Mouse (Mus musculus) skeletal muscle tissue, adult 2 months (tissue): ENCODE results near the gene 4930438A08Rik.
A peak's percentile ranks its signal among the peaks of the same experiment; 100 is the strongest.
"Not testable (repeated sequence)": the region's sequence is repeated elsewhere in the genome, so short reads cannot be mapped to it uniquely, and the experiment has no call there.

ENCODE experiments used
- DNase-seq: peaks from one replicate; pipeline ENCODE4 v3.0.0-alpha.2; 2012; ENCODE audit warnings: low read depth, low spot score

Gene 4930438A08Rik

DNA sequence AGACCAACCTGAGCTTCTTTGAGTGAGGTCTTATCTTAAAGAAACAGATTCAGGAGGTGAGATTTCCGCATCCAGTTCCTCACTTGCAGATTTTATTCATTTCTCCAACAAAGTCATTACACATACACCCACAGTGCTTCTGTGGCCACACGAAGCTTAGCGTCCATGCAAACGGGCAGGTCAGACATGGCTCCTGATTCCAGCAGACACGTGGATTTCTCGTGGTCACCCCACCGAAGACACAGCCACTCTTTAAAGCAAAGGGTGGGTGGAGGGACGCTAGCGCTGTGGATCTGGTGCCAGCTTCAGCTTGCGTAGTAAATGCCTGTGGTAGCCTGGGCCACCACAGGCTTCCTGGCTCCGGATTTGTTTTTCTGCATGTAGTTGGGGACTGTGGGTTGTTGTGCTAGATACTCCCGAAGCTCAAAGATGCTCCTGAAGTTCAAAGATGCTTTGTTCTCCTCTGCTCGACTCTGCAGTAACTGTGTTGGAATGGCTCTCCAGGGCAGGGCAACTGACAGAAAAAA is 7.4 kb downstream of the 4930438A08Rik start:
- DNase-seq: no peak

DNA sequence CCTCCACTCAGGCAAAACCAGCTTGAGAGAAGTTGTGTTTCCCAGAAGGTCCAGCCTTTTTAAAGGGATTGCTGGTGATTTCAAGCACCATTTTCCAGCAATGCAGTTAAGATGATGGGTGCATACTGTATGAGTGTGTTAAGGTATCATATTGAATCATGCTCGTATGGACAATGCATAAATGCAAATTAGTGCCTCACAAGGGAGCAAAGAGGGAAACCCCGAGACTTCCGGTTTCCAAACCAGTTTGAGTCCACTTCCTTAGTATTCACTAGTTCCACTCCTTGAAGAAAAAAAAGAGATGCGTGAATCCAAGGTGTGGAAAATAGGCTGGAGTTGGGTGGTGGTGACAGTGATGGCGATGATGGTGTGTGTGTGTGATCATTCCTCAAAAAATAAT is 7.9 kb downstream of the 4930438A08Rik start:
- no peak for DNase-seq

DNA sequence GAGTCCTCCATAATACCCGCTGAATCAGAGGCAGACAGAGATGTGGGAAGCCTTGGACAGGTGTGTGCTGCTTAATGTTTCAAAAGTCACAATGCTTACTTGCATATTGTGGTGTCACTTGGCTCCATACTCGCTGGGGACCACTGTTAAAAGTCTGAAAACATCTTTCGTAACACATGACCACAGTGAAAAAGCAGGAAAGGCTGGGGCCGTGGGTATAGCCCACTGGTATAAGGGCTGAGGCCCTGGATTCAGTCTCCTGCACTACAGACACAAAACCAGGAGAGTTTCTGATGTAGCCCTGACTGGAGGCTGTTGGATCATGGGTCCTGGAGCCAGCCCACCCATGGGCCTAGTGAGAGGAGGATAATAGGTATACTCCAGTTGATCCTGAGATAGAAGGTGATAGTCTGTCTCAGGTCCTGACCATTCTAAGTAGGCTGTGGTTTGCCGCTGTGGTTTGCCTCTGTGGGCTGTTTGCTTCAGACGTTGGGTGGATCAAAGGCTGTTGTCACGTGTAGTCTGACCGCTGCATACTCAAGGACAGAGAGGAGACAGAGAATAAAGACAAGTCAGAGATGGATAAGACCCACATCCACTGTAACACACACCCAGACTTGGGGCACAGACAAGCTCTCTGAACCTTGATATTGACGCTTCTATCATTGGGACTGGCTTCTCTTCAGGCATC is 15.5 kb downstream of the 4930438A08Rik start:
- no peak for DNase-seq

DNA sequence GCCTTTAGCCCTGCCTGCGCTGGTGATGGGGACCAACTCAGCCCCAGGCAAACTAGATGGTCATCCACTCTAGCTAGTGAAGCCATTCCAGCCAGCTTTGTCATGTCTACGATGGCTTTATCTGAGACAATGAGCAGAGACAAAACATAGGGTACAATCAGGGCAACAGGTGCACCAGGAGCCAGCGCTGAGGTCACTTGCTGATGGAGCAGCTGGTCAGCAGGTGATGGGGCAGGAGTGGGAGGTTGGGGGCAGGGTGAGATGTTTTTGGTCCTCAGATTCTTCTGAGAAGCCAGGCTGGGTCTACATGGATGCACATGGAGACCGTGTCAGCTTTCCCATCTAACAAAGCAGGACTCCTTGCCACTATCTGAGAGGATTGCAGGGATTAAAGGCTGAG is 16.2 kb downstream of the 4930438A08Rik start:
- no peak for DNase-seq

DNA sequence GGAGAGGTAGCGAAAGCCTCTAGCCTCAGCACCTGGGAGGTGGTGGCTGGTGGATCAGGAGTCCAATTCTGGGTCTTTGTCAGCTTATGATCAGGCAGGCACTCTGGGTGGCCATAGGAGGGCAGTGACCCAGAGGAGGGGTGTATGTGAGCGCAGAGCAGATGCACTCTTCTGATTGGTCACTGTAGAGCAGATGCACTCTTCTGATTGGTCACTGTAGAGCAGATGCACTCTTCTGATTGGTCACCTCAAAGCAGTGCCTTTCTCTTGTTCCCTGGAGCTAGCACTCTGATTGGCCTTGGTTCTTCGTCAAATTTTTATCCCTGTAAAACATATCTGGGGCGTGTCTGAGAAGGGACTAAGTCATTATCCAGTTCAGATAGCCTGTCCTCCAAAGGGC is 18.2 kb downstream of the 4930438A08Rik start:
- DNase-seq: no peak

DNA sequence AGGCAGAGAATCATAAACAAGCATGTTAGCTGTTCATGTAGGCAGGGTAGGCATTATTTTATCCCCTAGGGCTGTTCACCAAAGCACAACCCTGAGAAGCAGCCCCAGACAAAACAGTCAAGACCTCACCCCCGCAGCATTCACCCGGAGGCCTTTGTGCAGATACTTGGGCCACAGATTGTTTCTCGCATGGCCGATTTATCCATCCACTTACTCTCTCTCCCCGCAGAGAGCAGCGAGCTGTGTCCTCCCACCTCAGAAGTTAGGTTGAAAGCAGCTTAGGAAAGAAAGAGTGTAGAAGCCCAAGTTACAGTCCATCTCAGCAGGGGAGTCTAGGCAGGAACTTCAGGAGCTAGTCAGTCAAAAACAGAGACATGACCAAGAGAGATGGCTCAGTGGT is 22.8 kb downstream of the 4930438A08Rik start:
- no peak for DNase-seq

DNA sequence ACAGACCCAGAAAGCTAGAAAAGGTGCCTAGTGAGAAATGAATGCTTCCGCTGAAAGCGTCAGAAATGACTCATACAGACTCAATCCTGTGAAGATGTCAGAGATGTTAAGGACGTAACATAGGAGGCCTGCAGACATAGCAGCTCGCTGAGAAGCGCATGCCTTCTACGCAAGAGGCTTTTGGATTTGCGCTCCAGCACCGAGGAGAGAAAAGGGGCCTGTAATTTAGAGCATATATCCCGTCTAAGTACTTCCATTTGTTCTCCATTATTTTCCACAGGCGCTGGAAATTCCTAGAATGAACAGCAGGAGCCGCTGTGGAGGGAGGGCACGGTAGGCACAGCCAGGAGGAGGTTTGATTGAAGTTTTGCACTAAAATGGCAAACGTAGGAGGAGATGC is 26.5 kb downstream of the 4930438A08Rik start:
- no peak for DNase-seq

DNA sequence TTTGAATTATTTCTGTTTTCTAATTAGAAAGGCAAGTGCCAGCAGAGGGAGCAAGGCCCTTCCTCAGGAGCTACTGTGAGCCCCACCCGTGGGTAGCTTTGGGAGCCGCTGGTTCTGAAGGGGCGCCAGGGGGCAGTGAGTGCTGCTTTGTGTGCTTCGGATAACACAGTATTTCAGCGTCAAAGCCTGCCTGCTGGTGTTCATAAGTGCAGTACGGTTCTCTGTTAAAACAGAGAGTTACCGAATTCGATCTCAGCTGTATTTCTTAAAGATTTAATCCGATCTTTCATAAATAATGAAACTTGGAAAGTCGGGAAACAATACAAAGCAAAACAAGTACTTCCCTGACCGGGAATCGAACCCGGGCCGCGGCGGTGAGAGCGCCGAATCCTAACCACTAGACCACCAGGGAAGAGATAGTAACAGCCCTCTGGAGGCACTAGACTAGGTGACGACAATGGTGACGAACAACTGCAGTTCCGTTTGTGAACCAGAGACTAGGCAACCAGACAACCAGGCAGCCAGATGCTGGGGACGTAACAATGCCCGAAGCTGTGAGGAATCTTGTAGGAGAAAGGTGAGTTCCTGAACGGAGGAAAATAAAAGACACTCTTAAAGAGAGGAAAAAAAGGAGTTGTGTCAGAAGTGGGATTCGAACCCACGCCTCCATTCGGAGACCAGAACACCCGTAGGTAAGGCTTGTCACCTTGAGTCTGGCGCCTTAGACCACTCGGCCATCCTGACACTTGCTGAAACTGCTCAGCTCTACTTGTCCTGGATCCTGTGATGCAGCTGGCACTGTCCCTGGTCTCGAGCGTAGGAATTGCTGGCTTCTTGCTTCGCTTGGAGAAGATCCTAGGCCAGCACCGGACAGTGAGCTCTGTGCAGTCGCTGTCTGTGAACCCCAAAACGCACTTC is 27.5 kb downstream of the 4930438A08Rik start:
- peak; percentile 98 for DNase-seq

DNA sequence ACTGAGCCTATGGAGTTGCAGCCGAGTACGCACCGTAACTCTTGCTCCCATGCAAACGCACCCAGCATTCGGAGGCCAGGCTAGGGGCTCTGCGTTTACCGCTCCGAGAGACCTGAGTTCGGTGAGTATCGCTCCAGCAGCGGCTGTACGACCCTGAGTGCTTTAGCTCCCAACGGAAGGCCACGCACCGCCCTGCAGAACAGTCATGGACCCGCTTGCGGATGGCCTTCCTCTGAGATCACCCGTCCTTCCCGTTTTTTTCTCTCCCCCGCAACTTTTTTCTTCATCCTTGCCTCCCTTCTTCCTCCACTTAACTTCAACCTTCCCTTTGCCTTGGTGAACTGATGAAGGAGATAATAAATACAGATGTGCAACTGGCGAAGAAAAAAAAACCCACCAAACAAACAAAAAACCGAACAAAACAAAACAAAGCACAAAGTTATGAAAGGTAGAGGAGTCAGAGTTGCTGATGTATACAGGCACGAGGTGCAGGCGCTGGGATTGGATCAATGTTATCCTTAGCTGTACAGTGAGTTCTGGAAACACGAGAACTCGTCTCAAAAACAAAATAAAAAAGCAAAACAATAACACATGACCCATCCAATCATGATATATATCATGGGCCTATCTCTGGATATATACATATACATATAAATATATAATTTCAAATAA is 28.3 kb downstream of the 4930438A08Rik start:
- no peak for DNase-seq

DNA sequence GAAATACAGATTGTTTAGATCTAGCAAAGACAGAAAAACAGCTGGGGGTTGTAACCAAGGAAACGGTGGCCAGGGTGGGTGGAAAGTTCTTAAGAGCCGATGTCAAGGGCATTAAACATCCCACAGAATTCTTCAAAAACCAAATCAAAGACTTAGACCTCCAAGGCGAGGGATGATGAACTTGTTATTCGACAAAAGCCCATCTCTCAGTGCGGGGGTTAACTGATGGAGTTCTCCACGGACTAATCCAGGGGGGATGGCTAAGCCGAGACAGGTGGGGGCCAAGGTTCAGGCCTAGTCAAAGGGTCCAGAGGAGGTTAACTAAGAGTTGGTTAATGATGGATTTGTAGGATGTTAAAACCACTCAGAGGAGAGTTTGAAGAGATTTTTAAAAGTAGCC is 29.0 kb downstream of the 4930438A08Rik start:
- DNase-seq: no peak

DNA sequence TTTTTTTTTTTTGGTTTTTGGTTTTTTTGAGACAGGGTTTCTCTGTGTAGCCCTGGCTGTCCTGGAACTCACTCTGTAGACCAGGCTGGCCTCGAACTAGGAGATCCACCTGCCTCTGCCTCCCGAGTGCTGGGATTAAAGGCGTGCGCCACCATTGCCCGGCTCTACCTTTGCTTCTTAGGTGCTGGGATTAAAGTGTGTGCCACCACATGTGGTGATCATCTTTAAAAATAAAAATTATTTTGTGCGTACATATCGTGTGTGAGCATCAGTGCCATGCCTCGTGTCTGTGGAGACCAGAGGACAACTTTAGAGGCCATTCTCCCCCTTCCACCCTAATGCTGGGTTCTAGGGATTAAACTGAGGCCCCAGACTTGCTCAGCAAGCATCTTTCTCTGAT is 30.7 kb downstream of the 4930438A08Rik start:
- not testable (repeated sequence) for DNase-seq

DNA sequence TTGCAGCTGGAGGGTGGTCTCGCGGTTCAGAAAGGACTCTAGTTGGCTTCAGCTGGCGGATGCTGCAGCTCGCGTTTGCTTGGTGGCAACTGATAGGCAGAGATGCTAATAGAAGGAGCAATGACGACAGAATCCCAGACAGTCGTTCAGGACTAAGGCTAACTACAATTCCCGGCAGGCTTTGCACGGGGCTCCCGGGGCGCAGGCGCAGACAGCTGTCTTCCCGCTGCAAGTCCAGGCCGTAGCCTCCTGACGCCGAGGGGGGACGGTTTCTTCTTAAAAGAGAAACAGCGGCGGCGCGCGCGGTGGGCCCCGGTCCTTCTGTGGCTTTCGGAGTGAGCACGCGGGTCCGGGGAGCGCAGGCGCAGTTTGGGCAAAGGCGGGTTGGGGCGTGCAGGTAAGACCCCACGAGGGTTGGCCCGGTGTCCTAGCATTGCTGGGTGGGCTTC is 32.3 kb downstream of the 4930438A08Rik start, which contains the start of gene Zfp692:
Gene Zfp692 (plus strand): TSS at position 210 of the 449 bp plus-strand sequence.
- peak; percentile 93 for DNase-seq

DNA sequence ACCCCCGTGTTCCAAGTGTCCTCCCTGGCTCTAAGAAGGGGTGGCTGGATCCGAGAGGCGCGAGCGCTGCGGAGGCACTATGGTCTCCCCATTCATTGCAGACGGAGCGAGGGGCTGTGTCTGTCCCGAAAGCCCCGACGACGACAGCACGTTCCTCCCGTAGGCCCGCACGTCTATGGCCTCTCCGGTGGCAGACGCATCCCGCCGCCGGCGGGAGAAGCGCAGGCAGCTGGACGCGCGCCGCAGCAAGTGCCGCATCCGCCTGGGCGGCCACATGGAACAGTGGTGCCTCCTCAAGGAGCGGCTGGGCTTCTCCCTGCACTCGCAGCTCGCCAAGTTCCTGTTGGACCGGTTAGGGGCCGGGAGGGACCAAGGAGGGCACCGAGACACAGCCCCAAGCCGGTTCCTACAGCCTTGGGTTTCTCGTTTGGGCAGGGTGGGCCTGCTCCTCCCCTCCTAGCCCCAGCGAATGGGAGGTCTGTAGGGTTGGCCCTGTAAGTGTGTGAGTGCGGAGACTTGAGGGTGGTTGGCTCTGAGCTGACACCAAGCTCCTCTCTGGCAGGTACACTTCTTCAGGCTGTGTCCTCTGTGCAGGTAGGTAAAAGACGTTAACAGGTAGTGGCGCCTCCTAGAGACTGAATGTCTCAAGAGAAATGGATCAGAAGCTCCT is 32.9 kb downstream of the 4930438A08Rik start:
- no peak for DNase-seq

DNA sequence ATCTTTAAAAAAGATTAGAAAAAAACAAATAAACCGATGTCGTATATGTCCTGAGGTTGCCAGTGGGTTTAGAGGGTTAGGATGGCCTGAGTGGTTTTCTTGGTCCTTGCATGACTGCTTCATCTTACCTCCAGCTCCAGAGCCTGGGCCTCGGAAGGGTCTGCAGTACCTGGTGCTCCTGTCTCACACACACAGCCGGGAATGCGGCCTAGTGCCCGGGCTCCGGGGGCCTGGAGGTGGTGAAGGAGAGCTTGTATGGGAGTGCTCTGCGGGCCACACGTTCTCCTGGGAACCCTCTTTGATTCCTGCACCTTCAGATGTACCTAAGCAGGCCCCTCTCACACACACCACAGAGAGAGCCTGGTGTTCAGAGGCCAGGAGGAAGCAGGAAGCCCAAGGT is 34.1 kb downstream of the 4930438A08Rik start:
- DNase-seq: no peak

DNA sequence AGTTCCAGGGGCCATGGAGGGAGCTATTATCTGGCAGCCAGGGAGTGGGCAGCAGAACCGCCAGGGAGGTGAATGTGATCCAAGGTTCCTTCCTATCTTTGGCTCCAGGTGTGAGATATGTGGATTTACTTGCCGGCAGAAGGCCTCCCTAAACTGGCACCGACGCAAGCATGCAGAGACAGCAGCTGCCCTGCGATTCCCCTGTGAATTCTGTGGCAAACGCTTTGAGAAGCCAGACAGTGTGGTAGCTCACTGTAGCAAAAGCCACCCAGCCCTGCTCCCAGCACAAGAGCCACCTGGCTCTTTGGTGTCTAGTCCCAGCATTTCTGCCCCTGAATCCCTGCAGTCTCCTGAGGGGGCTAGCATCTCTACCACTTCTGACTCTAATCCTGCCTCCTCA is 39.5 kb downstream of the 4930438A08Rik start:
- no peak for DNase-seq

DNA sequence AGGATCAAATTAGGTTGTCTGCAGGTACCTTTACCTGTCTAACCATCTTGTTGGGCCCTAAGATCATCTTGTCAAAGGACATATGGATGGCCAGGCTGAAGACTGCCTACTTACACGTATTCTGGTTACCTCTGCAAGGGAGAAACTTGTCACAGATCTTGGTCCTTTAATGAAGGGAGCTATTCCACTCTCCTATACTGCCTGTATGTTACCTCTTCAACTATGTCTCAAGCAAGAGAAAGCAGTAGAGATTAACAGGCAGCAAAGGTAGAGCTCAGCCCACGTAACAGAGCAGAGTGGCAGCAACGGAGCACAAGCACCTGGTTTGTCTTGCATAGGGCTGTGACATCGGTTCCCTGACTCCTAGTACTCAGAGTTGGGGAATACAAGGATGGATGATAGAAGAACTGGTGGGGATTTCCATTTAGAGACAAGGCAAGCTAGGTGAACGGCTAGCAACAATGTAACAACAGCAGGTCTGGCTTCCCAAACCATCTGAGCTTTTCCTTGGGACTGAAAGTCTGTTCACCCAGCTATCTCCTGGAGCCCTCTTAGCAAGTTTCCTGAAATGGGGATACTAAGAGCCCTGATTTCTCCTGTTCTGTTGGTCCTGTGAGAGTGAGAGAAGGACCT is 41.1 kb downstream of the 4930438A08Rik start:
- no peak for DNase-seq

DNA sequence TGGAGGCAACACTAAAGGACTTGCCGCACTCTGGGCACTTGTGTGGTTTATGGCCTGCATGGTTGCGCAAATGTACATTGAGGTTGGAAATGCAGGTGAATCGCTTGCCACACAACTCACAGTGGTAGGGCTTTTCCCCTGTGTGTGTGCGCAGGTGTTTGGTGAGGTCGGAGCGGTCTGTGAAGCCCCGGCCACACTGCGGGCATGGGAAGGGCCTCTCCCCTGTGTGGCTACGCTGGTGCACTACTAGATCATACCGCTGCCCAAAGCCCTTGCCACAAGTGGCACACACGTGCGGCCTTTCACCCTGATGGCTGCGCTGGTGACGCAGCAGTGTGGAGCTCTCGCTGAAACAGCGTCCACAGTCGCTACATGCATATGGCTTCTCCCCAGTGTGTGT is 41.7 kb downstream of the 4930438A08Rik start:
- DNase-seq: no peak

DNA sequence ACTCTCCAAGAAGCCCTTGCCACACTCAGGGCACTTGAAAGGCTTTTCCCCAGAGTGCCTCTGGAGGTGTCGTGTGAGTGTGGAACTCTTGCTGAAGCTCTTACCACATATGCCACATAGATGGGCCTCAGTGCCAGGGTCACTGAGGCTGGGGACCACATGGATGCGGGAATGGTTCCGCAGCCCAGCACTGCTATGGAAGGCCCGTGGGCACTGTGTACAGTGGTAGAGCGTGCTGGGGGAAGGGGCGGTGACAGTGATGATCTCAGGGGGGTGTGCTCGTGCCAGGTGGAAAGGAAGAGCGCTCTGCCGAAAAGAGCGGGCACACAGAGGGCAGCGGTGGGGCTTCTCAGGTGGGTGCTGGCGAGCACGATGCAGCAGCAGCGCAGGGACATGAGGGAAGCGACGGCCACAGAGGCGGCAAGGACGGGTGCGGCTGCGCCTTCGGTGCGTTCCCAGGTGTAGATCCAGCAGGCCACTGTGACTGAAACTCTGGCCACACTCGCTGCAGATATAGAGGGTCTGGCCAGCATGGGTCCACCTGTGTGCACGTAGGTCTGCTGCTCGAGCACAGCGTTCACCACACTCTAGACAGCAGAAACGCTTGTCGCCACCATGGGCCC is 42.3 kb downstream of the 4930438A08Rik start:
- no peak for DNase-seq

DNA sequence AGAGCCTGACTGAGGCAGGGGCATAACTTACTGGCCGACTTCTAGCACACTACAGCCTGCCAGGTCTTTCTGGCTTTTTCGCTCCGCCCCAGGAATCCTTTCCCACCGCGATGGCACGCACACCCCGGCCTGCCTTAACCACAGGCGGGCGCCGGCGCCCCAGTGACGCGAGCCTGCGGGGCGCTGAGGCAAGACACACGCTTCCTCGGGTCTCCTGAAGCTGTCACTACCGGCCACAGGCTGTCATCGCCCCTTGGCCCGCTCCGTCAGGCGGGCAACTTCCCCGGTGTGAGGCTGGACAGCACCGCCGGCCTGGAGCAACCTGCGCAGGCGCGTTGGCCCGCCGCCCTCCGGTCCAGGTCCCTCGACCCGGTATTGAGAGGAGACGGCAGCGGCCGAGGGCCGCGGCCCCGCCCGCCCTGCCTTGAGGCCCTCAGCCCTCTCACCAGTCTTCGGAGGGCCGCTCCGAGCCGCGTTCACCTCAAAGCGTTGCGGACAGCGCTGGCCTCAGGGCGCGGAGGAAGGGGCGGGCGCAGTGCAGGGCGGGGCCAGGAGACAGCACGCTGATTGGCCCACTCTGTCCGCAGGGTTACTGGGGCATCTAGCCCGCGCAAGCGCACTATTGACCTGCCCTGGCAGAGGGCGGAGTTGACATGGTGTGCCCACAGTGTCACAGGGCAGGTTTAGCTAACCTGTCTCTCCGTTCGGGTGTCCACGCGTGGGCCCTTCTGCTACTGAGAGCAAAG is 48.4 kb downstream of the 4930438A08Rik start:
- DNase-seq: peak; percentile 98
